Mouse (Mus musculus) forebrain, embryonic 15.5 days (tissue): Measurements from ENCODE around the gene Stx7. TPM values are rescaled to one million over a fixed set of nuclear protein-coding genes. Genes with fewer than 3 reads are reported as not detected.

Experiments used
- ATAC-seq: fragments of 200-750 bp; cut with Nextera tagmentation; replicated peaks from 2 replicates; pipeline ENCODE4 v1.8.0; 2017; ENCODE audit warnings: mild to moderate bottlenecking, moderate TSS enrichment, moderate library complexity
- H3K27ac ChIP-seq: fragments of 300-500 bp; sonication (generic); replicated peaks from 2 replicates; pipeline ENCODE4 v1.5.1; 2015; ENCODE audit warnings: mild to moderate bottlenecking, inconsistent platforms
- H3K27me3 ChIP-seq: fragments of 300-500 bp; sonication (generic); 2 replicates; pipeline ENCODE4 v1.6.1; 2015; ENCODE audit warnings: inconsistent platforms
- H3K36me3 ChIP-seq: fragments of 300-500 bp; sonication (generic); 2 replicates; pipeline ENCODE4 v1.6.1; 2015; ENCODE audit warnings: mild to moderate bottlenecking, inconsistent platforms
- H3K4me1 ChIP-seq: fragments of 300-500 bp; sonication (generic); 2 replicates; pipeline ENCODE4 v1.6.1; 2015; ENCODE audit warnings: inconsistent platforms
- H3K4me2 ChIP-seq: fragments of 300-500 bp; sonication (generic); replicated peaks from 2 replicates; pipeline ENCODE4 v1.6.1; 2015; ENCODE audit warnings: mild to moderate bottlenecking, inconsistent platforms
- H3K4me3 ChIP-seq: fragments of 300-500 bp; sonication (generic); 2 replicates; pipeline ENCODE4 v1.5.1; 2015; ENCODE audit warnings: mild to moderate bottlenecking, inconsistent platforms
- H3K9ac ChIP-seq: fragments of 300-500 bp; sonication (generic); replicated peaks from 2 replicates; pipeline ENCODE4 v1.6.1; 2015; ENCODE audit warnings: mild to moderate bottlenecking, inconsistent platforms
- H3K9me3 ChIP-seq: fragments of 300-500 bp; sonication (generic); 2 replicates; pipeline ENCODE4 v1.6.1; 2016; ENCODE audit warnings: inconsistent platforms
- WGBS: fragments of 180-500 bp; shearing (Covaris S2); methylation state at CpG from one replicate; pipeline ENCODE4 v1.1.7; 2015; ENCODE audit warnings: mixed read lengths; 5-methylcytosine and 5-hydroxymethylcytosine counted together
- polyA plus RNA-seq: library from polyadenylated mRNA; unstranded; fragments of >200 nt; fragmentation: Nextera tagmentation; extraction: Ambion mirVana; gene quantifications from 2 replicates; pipeline ENCODE4 v1.2.1, GENCODE M21; 2015

Gene Stx7
- polyA plus RNA-seq, 1 experiment from 2014 or later: 275 TPM

DNA sequence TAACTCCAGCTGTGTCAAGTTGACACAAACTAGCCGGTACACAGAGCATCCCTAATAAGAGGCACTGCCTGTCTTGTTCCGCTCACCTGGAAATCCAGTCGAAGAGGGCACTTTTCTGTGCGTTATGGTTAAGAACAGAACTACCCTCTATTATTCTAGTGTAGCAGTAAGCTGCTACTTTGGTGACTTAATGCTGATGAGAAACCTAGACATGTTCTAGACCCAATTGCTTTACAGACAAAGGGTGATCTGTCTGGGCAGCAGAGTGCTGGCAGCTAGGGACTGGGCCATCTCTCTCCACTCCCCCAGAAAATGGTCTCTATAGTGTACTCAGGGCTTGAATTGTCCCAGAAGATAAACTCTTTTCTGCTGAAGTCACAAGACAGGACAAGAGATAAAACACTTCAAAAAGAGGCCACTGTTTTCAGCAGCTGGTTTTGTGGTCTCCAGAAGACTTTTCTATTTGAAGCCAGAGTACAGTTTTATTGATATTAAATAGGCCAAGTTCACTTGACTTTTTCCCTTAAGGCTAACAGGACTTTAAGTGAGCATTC, 22.9 kb downstream of the Stx7 start:
- Histone ChIP-seq H3K36me3 (no peaks in the 10 kb centered on the region), H3K9ac (no peak overlapping the region), H3K4me2 (no peak overlapping the region), H3K27me3 (no peaks in the 10 kb centered on the region), H3K9me3 (no peaks in the 10 kb centered on the region), H3K4me1 (no peaks in the 10 kb centered on the region), H3K4me3 (no peak overlapping the region), H3K27ac (no peak overlapping the region)
- 91% methylated on average over 4 of the region's 4 CpGs for WGBS
- no peak for ATAC-seq

- ATAC-seq: peak; percentile 73
- WGBS: 62% methylated on average over 10 of the region's 10 CpGs
- Histone ChIP-seq H3K27me3 (no peaks in the 10 kb centered on the region), H3K36me3 (no peaks in the 10 kb centered on the region), H3K9me3 (no peaks in the 10 kb centered on the region), H3K4me1 (no peaks in the 10 kb centered on the region), H3K27ac (no peak overlapping the region), H3K9ac (no peak overlapping the region), H3K4me3 (no peak overlapping the region), H3K4me2 (no peak overlapping the region)
These were observed 24.3 kb downstream of the Stx7 start for GRCm38 (mm10) chr10:24173210-24174001.

DNA sequence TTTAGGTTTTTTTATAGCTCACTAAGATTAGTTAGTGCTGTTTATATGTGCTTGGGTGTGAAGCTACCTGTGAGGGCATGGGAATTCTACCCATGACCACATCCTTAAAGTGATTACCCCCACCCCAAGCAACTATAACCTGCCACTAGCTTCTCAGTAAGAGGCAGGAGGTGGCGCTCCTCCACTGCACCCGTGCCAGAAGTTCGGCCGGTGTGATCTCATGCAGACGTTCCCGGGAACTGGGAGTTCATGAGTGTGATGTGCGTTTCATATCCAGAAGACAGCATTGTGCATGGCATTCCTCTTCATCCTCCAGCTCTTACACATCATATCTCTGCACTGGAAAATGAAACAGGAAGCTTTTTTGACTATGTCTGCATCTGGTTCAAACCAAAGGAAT, 41.3 kb downstream of the Stx7 start:
- ATAC-seq: no peak
- Histone ChIP-seq H3K9ac (no peak overlapping the region), H3K4me2 (no peak overlapping the region), H3K27ac (no peak overlapping the region), H3K9me3 (no peaks in the 10 kb centered on the region), H3K36me3 (peaks cover 22% of the 10 kb centered on the region), H3K4me1 (no peaks in the 10 kb centered on the region), H3K27me3 (no peaks in the 10 kb centered on the region), H3K4me3 (no peak overlapping the region)
- 54% methylated on average over 7 of the region's 7 CpGs for WGBS

- whole genome bisulfite sequencing: 73% methylated on average over 1 of the region's 1 CpGs
- ATAC-seq: peak; percentile 69; the same call in 1 of the 2 replicates
These were observed 42.9 kb downstream of the Stx7 start for GRCm38 (mm10) chr10:24191977-24192376.

DNA sequence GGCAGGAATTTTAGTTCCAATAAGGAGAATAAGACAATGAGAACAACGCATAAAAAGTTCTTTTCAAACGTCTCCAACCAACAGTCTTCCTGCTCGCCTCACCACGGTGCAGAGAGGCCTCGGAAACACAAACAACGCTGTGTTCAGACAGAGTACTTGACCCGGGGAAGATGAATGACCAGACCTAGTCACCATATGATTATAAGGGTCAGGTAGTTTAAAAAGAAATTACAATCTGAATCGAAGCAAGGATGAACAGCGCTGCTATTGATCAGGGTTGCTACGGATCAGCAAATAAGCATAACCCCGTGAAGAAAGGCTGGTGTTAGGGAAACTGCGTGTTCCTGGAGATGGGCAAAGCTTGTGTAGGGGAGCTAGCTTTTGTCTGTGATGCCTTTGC, 50.2 kb downstream of the Stx7 start:
- H3K4me2 ChIP-seq: no peak overlapping the region
- no peaks in the 10 kb centered on the region for H3K4me1 ChIP-seq
- no peak overlapping the region for H3K9ac ChIP-seq
- H3K9me3 ChIP-seq: no peaks in the 10 kb centered on the region
- no peak overlapping the region for H3K4me3 ChIP-seq
- H3K27me3 ChIP-seq: no peaks in the 10 kb centered on the region
- H3K27ac ChIP-seq: no peak overlapping the region
- no peak for ATAC-seq
- 53% methylated on average over 12 of the region's 12 CpGs for WGBS
- H3K36me3 ChIP-seq: no peaks in the 10 kb centered on the region

More at GRCm38 (mm10) chr10:24191977-24192376, 42.9 kb downstream of the Stx7 start:
- Histone ChIP-seq H3K4me2 (no peak overlapping the region), H3K9ac (no peak overlapping the region), H3K9me3 (no peaks in the 10 kb centered on the region), H3K4me3 (no peak overlapping the region), H3K36me3 (peaks cover 8% of the 10 kb centered on the region; the same call in 1 of the 2 replicates), H3K4me1 (no peaks in the 10 kb centered on the region), H3K27me3 (no peaks in the 10 kb centered on the region), H3K27ac (no peak overlapping the region)

DNA sequence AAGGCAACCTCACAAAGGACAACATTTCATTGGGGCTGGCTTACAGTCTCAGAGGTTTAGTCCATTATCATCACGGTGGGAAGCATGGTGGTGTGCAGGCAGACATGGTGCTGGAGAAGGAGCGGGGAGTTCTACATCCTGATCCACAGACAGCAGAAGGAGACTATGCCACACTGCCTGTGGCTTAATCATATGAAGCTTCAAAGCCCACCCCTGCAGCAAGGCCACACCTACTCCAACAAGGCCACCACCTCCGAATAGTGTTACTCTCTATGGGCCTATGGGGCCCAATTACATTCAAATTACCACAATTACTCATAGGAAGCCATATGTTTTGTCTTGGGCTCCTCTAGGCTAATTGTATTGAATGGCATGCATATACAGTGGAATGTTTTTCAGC, 51.0 kb downstream of the Stx7 start:
- 79% methylated on average over 3 of the region's 3 CpGs for WGBS
- no peak for ATAC-seq
- H3K27me3 ChIP-seq: no peaks in the 10 kb centered on the region
- no peaks in the 10 kb centered on the region for H3K4me1 ChIP-seq
- no peak overlapping the region for H3K4me2 ChIP-seq
- H3K27ac ChIP-seq: no peak overlapping the region
- H3K36me3 ChIP-seq: no peaks in the 10 kb centered on the region
- no peak overlapping the region for H3K9ac ChIP-seq
- H3K9me3 ChIP-seq: no peaks in the 10 kb centered on the region
- H3K4me3 ChIP-seq: no peak overlapping the region

DNA sequence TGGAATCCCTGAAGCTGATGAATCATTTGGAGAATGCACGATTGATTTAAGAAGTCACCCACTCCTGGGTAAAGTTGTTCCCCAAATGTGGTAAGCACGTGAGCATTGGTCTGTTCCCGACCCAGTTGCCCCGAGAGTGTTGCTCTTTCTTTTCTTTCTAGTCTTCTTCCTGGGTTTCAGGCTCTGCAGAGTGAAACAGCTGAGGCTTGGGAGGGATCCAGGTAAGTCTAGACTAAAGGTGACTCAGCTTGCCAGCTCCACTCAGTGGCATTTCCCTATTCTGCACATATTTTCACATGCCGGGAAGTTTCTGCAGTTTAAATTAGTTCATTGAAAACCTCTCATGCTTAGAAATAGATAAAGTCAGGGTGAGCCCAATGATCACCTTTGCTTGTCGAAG, 61.0 kb downstream of the Stx7 start:
- Histone ChIP-seq H3K9ac (no peak overlapping the region), H3K36me3 (no peaks in the 10 kb centered on the region), H3K4me3 (no peak overlapping the region), H3K27ac (no peak overlapping the region), H3K27me3 (no peaks in the 10 kb centered on the region), H3K4me1 (no peaks in the 10 kb centered on the region), H3K4me2 (no peak overlapping the region), H3K9me3 (no peaks in the 10 kb centered on the region)
- WGBS: 87% methylated on average over 6 of the region's 6 CpGs
- no peak for ATAC-seq

GRCm38 (mm10) chr10:24213297-24213696, 64.2 kb downstream of the Stx7 start:
- 66% methylated on average over 5 of the region's 5 CpGs for WGBS
- H3K4me2 ChIP-seq: no peak overlapping the region
- no peaks in the 10 kb centered on the region for H3K4me1 ChIP-seq
- H3K9me3 ChIP-seq: no peaks in the 10 kb centered on the region
- H3K27ac ChIP-seq: no peak overlapping the region
- no peaks in the 10 kb centered on the region for H3K36me3 ChIP-seq
- H3K27me3 ChIP-seq: no peaks in the 10 kb centered on the region
- no peak overlapping the region for H3K4me3 ChIP-seq
- ATAC-seq: no peak
- H3K9ac ChIP-seq: no peak overlapping the region

DNA sequence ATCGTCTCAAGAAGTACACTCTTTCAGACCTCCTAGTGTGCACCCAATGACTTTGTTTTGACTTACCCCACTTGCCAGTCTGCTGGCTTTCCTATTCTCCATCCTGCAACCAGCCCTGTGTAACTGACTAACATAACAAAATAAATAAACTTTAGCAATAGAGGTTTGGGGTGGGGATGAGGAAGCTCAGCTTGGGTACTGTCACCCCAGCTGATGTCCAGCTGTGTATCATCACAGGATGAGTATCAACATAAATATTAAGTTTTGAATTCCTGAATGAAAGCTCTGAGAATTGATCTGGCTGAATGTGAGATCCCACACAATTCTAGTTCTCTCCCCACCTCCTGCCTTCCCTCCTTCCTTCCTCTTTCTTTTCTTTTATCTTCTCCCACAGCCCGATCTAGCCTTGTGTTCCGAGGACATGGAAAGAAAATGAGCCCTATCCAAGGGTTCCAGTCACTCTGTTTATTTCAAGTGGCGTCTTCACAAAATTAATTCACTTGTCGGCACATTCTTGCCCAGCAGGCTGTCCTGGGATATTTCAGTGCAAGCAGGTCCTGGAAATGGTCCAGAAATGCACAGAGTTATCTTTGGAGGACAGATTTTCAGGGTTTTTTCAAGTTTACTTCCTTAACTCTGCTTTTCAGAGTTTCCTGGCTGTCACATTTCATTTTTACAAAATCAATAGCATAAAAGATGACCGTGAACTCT, 68.6 kb downstream of the Stx7 start:
- Histone ChIP-seq H3K4me3 (no peak overlapping the region), H3K36me3 (no peaks in the 10 kb centered on the region), H3K9ac (no peak overlapping the region), H3K9me3 (no peaks in the 10 kb centered on the region), H3K27me3 (peaks cover 6% of the 10 kb centered on the region), H3K4me2 (no peak overlapping the region), H3K4me1 (no peaks in the 10 kb centered on the region), H3K27ac (no peak overlapping the region)
- 53% methylated on average over 6 of the region's 6 CpGs for WGBS
- no peak for ATAC-seq

DNA sequence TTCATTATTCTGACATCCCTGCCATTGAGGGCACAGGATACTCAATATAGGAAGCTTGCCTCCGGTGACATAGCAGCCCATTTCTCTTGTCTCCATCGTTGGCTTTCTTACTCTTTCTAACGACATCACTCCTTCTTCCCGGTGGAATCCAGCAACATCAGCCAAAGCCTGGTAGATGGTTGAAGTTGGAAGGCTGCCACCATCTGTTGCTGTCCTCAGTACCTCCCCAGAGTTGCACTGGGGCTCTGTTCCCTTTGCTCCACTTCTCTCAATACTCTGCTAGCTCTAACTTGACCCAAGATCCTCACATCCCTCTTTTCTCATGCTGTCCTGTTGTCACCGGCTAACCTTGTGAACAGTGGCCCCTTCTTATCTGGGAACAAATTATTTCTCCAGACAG, 71.8 kb downstream of the Stx7 start:
- 81% methylated on average over 5 of the region's 5 CpGs for WGBS
- H3K9me3 ChIP-seq: no peaks in the 10 kb centered on the region
- H3K4me2 ChIP-seq: no peak overlapping the region
- H3K27ac ChIP-seq: no peak overlapping the region
- peaks cover 19% of the 10 kb centered on the region for H3K27me3 ChIP-seq
- no peak overlapping the region for H3K9ac ChIP-seq
- peaks cover 11% of the 10 kb centered on the region for H3K4me1 ChIP-seq
- no peaks in the 10 kb centered on the region for H3K36me3 ChIP-seq
- no peak overlapping the region for H3K4me3 ChIP-seq
- ATAC-seq: no peak

DNA sequence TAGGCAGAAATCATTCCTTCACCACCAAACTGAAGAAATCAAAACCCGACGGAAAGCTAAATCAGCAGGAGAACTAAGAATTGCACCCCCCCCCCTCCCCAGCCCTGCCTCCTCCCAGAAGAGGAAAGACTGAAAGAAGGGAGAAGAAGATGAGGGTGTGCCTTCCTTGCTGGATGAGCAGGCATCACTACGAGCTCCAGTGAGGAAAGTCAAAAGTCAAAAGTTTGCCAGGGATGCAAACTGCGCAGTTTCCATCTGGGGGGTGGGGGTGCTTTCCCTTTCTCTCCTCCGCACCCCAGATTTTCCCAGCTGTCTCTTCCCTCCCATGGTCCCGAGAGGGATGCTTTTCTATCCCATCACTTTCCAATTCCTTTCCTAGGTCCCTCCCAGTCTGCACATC, 73.8 kb downstream of the Stx7 start:
- H3K9me3 ChIP-seq: no peaks in the 10 kb centered on the region
- H3K27me3 ChIP-seq: peaks cover 19% of the 10 kb centered on the region
- no peaks in the 10 kb centered on the region for H3K36me3 ChIP-seq
- peaks cover 11% of the 10 kb centered on the region for H3K4me1 ChIP-seq
- H3K27ac ChIP-seq: no peak overlapping the region
- no peak; the same call in 1 of the 2 replicates for ATAC-seq
- H3K4me2 ChIP-seq: peak overlapping the region; percentile 95
- WGBS: 9% methylated on average over 6 of the region's 6 CpGs
- H3K9ac ChIP-seq: peak overlapping the region; percentile 42
- H3K4me3 ChIP-seq: peak overlapping the region; percentile 52

- Histone ChIP-seq H3K4me2 (peak within 1 kb of the TSS; percentile 95), H3K4me1 (peaks cover 15% of the 10 kb centered on the region), H3K27me3 (peaks cover 19% of the 10 kb centered on the region), H3K36me3 (no peaks in the 10 kb centered on the region), H3K4me3 (peak within 1 kb of the TSS; percentile 52), H3K9me3 (no peaks in the 10 kb centered on the region), H3K27ac (no peak within 1 kb of the TSS), H3K9ac (peak within 1 kb of the TSS; percentile 42)
- whole genome bisulfite sequencing: 2% methylated on average over 56 of the region's 56 CpGs
- peak; percentile 75 for ATAC-seq
These were observed 74.5 kb downstream of the Stx7 start, which contains the start of gene Moxd1 for GRCm38 (mm10) chr10:24223449-24224143. TSS of gene Moxd1 (plus strand) at chr10:24223517.
